Mouse (Mus musculus) splenic B cell, adult 2 months (primary cell): ENCODE measurements around the gene Spata2.

ENCODE experiments used
- DNase-seq: peaks from one replicate; pipeline ENCODE4 v3.0.0-alpha.2; 2011; ENCODE audit warnings: low read depth, low spot score
- H3K27me3 ChIP-seq: 2 replicates; pipeline ENCODE4 v1.6.1; 2012; ENCODE audit warnings: mild to moderate bottlenecking, low read length, moderate library complexity, mixed read lengths; ENCODE audit not compliant: control insufficient read depth, poor library complexity, insufficient read depth, severe bottlenecking
- H3K36me3 ChIP-seq: 2 replicates; pipeline ENCODE4 v1.6.1; 2012; ENCODE audit warnings: mild to moderate bottlenecking, low read length, moderate library complexity, mixed read lengths; ENCODE audit not compliant: control insufficient read depth, poor library complexity, insufficient read depth, severe bottlenecking

Spata2 gene

DNA sequence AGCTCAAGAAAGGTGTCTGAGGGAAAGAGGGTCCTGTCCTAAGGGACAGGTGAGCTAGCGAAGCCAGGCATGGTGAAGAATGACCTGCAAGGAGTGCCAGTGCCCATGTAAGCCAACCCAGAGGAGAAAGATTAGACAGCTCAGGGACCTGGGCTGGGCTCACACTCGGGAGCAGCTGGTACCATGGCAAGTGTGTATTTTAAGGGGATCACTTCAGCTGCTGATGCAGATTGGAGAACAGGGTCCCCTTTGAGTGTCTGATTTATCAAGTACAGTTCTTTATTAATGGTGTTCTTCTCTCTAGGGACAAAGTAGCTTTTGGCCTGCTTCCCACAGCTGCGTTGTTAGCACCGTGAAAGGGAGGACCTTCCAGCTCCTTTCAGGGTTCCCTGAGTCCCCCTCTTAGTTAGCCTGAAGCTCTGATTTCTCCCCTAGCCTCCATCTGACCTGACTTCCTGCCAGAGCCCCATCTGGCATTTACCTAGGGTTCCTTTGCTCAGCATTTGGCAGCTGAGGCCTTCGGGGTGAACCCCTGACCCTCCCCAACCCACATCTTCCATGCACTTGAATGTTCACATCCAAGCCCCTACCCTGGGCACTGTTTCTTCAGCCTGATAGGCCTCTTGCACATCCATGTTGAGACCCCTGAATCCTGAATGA lies 36.2 kb downstream of the Spata2 start:
- Histone ChIP-seq H3K36me3 (peaks cover 14% of the 10 kb centered on the region), H3K27me3 (no peaks in the 10 kb centered on the region)
- DNase-seq = no peak

DNA sequence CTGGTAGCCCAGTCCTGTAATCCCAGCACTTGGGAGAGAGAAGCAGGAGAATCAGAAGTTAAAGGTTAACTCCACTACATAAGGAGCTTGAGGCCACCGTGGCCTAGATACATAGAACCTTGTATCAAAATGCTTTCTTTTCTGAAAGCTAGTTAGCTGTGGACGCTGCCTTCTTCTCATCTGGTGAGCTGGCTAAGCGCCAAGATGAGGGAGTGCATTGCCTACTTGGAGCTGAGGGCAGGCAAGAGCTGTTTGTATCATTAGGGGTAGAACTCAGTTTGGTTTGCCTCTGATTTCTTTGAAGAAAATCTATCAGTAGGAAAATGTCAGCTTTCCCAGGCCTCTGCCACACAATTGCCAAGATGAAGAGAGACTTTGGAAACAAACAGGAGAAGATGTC lies 38.9 kb downstream of the Spata2 start:
- Histone ChIP-seq H3K27me3 (no peaks in the 10 kb centered on the region), H3K36me3 (peaks cover 12% of the 10 kb centered on the region)
- no peak for DNase-seq

DNA sequence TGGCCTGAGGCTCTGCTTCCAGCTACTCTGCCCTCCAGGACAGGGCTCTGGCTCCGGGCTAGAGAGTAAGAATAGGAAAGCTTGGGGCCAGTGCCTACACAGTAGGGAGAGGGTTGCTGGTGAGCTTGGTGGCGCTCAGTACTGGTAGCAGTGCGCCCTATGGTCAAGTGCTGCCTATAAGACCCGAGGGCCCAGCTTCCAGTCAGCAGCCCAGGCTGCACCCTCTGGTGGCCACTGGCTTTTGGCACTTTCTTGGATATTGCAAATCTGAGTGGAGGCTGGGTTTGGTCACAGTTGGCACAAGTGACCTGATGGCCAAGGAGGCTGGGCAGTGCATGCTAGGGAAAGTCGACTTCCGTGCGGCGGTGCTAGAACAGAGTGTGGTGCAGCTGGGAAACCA lies 42.0 kb downstream of the Spata2 start:
- DNase-seq = no peak
- H3K27me3 ChIP-seq = no peaks in the 10 kb centered on the region
- H3K36me3 ChIP-seq = peaks cover 20% of the 10 kb centered on the region

DNA sequence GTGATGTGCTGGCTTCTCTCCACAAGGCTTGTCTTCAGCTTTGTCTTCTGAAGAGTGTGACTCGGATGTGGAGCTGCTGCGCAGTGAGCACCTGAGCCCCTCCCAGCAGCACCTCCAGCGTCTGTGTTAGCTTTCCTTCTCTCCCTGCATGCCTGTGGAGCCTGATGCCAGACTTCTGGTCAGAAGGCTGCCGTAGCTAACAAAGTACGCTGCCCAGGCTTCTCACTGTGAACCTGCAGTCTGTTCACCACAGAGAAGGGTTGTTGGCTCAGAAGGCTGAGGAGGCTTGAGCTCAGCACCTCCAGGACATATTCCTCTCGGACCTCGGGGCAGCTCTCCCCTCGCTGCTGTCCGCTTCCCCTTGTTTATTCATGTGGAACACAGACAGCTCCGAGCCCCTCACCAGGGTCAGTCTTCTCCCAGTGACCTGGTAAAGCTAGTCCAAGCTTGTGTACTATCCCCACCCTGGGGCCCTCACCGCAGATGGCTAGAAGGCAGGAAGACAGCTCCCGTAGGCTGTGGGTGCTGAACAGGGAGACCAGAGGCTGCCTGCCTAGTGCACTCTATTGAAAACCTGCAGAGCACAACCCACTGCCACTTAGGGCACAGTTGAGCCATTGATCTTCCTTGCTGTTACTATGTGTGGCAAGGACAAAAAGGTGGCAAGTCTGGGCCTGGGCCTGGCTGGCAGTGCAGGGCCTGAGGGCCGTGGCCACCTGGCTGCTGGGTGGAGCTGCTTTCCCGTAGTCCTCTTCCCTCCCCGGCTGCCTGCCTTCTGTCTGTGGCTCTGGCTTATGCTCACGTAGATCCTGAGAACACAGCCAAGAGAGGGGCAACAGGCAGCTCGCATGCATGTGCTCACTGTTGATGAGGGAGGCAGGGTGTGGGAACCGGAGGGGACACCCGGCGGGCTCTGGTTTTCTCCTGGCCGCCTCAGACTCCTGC lies 43.1 kb downstream of the Spata2 start:
- no peak for DNase-seq

DNA sequence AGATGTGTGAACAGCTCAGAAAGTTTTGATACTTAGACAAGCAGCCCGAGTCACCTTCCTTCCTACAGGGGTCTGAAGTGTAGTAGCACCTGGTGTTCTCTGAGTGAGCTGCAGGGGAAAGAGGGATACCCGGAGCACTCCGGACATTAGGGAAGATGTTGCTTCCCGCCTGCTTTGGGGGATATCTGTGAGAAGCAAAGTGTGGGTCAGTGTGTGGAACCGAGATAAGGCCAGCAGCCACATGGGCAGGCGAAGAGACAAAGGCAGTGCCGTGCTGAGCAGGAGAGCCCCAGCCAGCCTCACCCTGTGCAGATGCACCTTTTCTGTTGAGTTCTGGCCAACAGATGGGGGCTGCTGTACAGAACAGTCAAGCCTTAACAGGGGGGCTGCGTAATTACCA lies 45.1 kb downstream of the Spata2 start:
- Histone ChIP-seq H3K27me3 (no peaks in the 10 kb centered on the region), H3K36me3 (peaks cover 22% of the 10 kb centered on the region)
- no peak for DNase-seq

More for the DNA sequence above, 43.1 kb downstream of the Spata2 start:
- peaks cover 21% of the 10 kb centered on the region for H3K36me3 ChIP-seq
- no peaks in the 10 kb centered on the region for H3K27me3 ChIP-seq

DNA sequence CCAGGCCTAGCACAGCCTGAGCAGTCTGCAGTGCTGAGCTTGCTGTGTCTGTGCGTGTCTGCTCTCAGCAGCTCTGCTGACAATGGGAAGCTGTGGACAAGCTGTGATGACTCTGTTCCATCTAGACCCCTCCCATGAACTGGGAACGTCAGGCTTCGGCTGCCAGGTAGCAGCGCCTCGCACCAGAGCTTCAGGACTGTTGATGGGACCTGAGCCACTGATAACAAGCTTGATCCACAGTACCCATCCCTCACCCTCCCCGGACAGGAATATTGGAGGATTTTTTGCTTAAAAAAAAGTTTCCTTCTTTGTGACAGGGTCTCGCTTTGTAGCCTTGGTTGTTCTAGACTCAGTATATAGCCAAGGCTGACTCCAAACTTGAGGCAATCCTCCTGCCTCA lies 45.5 kb downstream of the Spata2 start:
- peaks cover 22% of the 10 kb centered on the region for H3K36me3 ChIP-seq
- H3K27me3 ChIP-seq = no peaks in the 10 kb centered on the region
- DNase-seq = no peak

DNA sequence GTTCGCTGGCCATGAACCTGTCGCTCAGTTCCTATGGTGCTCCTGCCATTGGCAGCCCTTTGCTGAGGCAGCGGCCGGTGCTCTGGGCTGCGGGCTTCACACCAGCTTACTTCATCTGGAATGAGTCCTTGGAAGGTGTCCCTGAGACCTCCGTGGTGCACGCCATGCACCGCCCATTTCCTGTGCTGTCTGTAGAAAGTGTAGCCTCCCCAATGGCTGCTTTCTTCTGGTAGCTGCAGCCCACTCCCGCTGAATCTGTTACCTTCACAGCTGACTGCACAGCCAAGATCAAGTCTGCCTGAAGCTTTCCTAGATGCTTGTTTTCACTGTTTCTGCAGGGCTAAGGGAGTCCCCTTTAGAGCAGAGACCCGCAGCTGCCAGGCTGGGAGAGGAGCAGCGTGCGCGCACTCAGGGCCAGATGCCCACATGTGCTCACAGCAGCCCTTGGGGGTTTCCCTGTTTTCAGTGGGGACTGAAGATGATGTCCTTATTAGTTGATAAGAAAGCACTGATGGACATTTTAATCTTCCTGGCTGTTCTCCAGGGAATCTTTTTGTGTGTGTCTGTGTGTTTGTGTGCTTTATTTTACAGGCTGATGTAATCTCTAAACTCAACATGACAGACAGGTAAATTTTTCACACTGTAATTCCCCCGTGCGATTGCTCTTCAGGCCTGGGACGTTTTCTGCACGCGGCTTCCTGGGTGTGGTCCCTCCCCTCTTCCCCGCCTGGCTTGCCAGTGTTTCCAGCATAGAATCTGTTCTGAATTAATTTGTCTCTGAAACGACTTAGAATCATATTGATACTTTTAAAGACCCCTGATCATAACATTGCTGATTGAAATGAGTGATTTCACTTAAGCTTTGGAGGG lies 46.5 kb downstream of the Spata2 start:
- H3K36me3 ChIP-seq = peaks cover 19% of the 10 kb centered on the region
- no peaks in the 10 kb centered on the region for H3K27me3 ChIP-seq
- no peak for DNase-seq

DNA sequence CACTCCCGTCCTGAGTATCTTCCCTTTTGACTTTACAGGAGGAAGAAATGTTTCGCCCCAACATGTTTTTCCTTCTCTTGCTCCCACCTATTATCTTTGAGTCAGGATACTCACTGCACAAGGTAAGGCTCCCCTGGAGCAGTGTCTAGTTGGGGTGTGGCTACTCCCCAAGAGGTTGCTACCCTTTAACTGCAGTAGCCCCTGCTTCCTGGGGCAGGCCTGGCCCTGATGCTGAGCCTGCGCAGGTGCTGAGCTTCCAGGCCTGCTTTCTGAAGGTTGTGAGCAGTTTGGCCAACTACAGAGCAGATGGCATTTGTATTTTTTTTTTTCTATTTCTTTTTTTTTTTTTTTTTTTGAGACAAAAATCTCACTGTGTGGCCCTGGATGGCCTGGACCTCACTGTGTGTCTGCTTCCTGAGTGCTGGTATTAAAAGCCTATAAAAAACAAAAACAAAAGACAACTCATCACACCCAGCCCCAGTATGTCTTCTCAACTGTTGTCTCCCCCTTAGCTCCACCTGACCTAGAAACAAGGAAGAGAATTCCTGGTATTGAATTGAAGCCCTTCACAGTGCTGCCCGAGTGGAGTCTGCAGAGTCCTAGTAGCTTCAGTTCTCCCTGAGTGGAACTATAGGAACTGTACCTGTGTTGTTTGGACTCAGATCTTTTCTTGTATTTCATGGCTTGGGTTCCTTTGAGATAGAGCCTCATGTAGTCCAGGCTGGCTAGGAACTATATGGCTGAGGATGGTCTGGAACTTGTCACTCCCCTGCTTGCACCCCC lies 49.1 kb downstream of the Spata2 start:
- DNase-seq = no peak
- no peaks in the 10 kb centered on the region for H3K27me3 ChIP-seq
- peaks cover 17% of the 10 kb centered on the region for H3K36me3 ChIP-seq

DNA sequence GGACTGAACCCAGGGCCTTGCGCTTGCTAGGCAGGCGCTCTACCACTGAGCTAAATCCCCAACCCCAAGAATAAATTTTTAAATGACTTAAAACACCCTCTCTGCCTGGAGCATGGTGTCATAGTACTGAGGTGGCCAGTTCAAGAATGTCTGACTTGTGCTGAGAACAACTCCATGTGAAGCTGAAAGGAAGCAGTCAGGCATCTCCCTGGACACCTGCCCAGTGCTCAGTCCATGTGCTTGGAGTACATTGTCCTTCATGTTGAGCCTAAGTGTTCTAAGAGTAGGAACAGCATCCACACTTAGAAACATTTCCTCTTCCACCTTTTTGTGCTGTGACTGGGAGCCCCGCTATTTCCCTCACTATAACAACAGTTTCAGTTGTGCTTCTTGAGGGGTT lies 53.3 kb downstream of the Spata2 start:
- H3K36me3 ChIP-seq = peaks cover 11% of the 10 kb centered on the region; the same call in 1 of the 2 replicates
- H3K27me3 ChIP-seq = no peaks in the 10 kb centered on the region
- no peak for DNase-seq

DNA sequence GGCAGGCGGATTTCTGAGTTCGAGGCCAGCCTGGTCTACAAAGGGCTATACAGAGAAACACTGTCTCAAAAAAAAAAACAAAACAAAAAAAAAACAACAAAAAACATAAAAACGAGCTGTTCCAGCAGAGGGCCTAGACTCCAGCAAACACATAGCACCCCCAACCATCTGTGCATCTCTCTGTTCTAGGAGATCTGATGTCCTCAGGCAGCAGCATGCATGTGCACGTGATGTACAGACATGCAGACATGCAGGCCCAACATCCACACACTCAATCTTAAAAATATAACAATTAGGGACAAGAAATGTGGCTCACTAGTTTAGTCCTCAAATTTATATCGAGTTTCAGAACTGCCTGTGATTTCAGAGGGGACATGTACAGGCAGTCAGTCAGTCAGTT lies 56.3 kb downstream of the Spata2 start:
- Histone ChIP-seq H3K36me3 (peaks cover 7% of the 10 kb centered on the region; the same call in 1 of the 2 replicates), H3K27me3 (no peaks in the 10 kb centered on the region)
- DNase-seq = no peak

DNA sequence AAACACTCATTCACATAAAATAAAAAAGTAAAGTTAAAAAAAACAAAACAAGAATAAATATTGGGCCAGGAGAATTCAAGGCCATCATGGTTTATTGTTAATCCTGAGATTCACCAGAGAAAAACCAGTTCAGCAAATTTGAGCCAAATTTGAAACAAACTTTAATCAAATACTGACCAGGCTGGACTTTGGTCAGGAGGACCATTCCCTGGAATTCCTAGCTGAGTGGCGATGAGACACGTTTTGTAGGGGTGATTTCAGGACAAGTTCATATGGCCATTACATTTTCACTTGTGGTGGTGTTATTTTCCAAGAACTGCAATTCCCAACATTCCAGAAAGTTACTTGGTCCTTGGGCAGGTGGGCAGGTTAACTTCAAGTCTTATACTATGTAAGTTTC lies 57.1 kb downstream of the Spata2 start:
- H3K27me3 ChIP-seq = no peaks in the 10 kb centered on the region

DNA sequence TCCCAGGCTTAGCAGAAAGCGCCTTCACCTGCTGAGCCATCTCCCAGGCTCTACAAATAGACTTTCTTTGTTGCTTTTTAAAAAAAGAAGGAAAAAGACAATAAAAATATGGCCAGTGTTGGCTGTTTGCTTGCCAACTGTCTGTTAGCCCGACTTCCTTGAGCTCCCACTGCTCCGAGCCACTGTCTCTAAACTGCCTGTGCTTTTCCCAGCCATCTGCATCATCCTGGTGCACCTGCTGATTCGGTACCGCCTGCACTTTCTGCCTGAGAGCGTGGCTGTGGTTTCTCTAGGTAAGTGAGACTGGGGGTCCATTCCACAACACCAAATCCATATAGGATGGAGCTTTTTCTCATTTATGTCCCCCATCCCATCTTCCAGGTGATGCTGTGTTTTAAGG lies 58.1 kb downstream of the Spata2 start:
- H3K27me3 ChIP-seq = no peaks in the 10 kb centered on the region
- DNase-seq = no peak
- peaks cover 7% of the 10 kb centered on the region; the same call in 1 of the 2 replicates for H3K36me3 ChIP-seq

More for the DNA sequence above, 57.1 kb downstream of the Spata2 start:
- H3K36me3 ChIP-seq = peaks cover 7% of the 10 kb centered on the region; the same call in 1 of the 2 replicates
- DNase-seq = no peak

DNA sequence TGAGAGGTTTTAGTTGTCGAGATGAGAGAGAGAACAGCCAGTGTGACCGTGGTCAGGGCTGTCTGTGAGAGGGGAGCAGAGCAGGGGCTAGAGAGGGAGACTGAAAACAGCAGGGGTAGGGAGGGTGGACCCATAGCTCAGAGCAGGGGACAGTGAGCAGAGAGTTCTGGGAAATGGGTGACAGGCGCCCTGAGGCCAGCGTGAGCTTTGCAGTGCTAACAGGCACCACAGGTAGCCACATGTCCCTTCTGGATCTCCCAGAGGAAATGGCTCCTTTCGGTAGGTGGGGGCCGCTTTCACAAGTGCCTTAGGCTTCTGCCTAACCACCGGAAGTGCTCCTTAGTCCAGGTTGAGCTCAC lies 61.3 kb downstream of the Spata2 start:
- H3K27me3 ChIP-seq = no peaks in the 10 kb centered on the region
- DNase-seq = no peak
- peaks cover 8% of the 10 kb centered on the region; the same call in 1 of the 2 replicates for H3K36me3 ChIP-seq
